Mouse (Mus musculus) hindbrain, embryonic 16.5 days (tissue): ENCODE data around the gene Tox2. TPM values are rescaled to one million over a fixed set of nuclear protein-coding genes. Genes with fewer than 3 reads are reported as not detected.

ENCODE experiments used
- ATAC-seq: fragments of 200-750 bp; cut with Nextera tagmentation; 2 replicates; pipeline ENCODE4 v1.8.0; 2017; ENCODE audit warnings: moderate TSS enrichment, moderate library complexity
- H3K27ac ChIP-seq: fragments of 300-500 bp; sonication (generic); 2 replicates; pipeline ENCODE4 v1.5.1; 2014; ENCODE audit warnings: low read depth, mild to moderate bottlenecking, control low read depth, low read length, moderate library complexity
- H3K27me3 ChIP-seq: fragments of 300-500 bp; sonication (generic); replicated peaks from 2 replicates; pipeline ENCODE4 v1.6.1; 2014; ENCODE audit warnings: low read length; ENCODE audit not compliant: control insufficient read depth, insufficient read depth
- H3K36me3 ChIP-seq: fragments of 300-500 bp; sonication (generic); 2 replicates; pipeline ENCODE4 v1.6.1; 2014; ENCODE audit warnings: mild to moderate bottlenecking, low read length, moderate library complexity, mixed read lengths; ENCODE audit not compliant: control insufficient read depth, insufficient read depth
- H3K4me1 ChIP-seq: fragments of 300-500 bp; sonication (generic); 2 replicates; pipeline ENCODE4 v1.6.1; 2014; ENCODE audit warnings: low read depth, low read length; ENCODE audit not compliant: control insufficient read depth, insufficient read depth
- H3K4me2 ChIP-seq: fragments of 300-500 bp; sonication (generic); 2 replicates; pipeline ENCODE4 v1.6.1; 2014; ENCODE audit warnings: mild to moderate bottlenecking, low read length, control low read depth, moderate library complexity
- H3K4me3 ChIP-seq: fragments of 300-500 bp; sonication (generic); 2 replicates; pipeline ENCODE4 v1.5.1; 2014; ENCODE audit warnings: mild to moderate bottlenecking, low read length, control low read depth, moderate library complexity
- H3K9ac ChIP-seq: fragments of 300-500 bp; sonication (generic); 2 replicates; pipeline ENCODE4 v1.6.1; 2014; ENCODE audit warnings: low read depth, mild to moderate bottlenecking, control low read depth, low read length, moderate library complexity
- H3K9me3 ChIP-seq: fragments of 300-500 bp; sonication (generic); 2 replicates; pipeline ENCODE4 v1.6.1; 2014; ENCODE audit warnings: mild to moderate bottlenecking, low read length, moderate library complexity; ENCODE audit not compliant: control insufficient read depth
- WGBS: fragments of 180-500 bp; shearing (Covaris S2); extraction: QIAGEN DNeasy Blood & Tissue Kit; methylation state at CpG from one replicate; pipeline ENCODE4 v1.1.7; 2014; 5-methylcytosine and 5-hydroxymethylcytosine counted together
- polyA plus RNA-seq: library from polyadenylated mRNA; unstranded; fragments of >200 nt; fragmentation: Nextera tagmentation; extraction: Ambion mirVana; gene quantifications from 2 replicates; pipeline ENCODE4 v1.2.1, GENCODE M21; 2015

Tox2 gene
- polyA plus RNA-seq, 1 experiment from 2014 or later, result 23.0 TPM

- H3K36me3 ChIP-seq, result no peaks in the 10 kb centered on the region
- H3K9ac ChIP-seq, result peak overlapping the region; percentile 72; the same call in 1 of the 2 replicates
- WGBS, result 2% methylated on average over 4 of the region's 4 CpGs
- H3K4me1 ChIP-seq, result peaks cover 29% of the 10 kb centered on the region
- ATAC-seq, result no peak
- H3K27ac ChIP-seq, result no peak overlapping the region
- H3K4me3 ChIP-seq, result peak overlapping the region; percentile 57
- peak overlapping the region; percentile 72 for H3K4me2 ChIP-seq
- no peaks in the 10 kb centered on the region; the same call in 1 of the 2 replicates for H3K9me3 ChIP-seq
- peaks cover 8% of the 10 kb centered on the region for H3K27me3 ChIP-seq
These were observed 407 bp upstream of the Tox2 start for GRCm38 (mm10) chr2:163202553-163202883.

- Histone ChIP-seq H3K4me2 (peak overlapping the region; percentile 72), H3K4me3 (peak overlapping the region; percentile 57), H3K9ac (peak overlapping the region; percentile 72), H3K9me3 (no peaks in the 10 kb centered on the region; the same call in 1 of the 2 replicates), H3K36me3 (no peaks in the 10 kb centered on the region), H3K4me1 (peaks cover 29% of the 10 kb centered on the region), H3K27me3 (peaks cover 8% of the 10 kb centered on the region), H3K27ac (peak overlapping the region; percentile 61)
- under 1% methylated on average over 74 of the region's 75 CpGs for WGBS
- ATAC-seq, result no peak; the same call in 1 of the 2 replicates
These were observed 966 bp downstream of the Tox2 start for GRCm38 (mm10) chr2:163203635-163204547.

GRCm38 (mm10) chr2:163204548-163205261 is 1.8 kb downstream of the Tox2 start:
- H3K9ac ChIP-seq, result peak overlapping the region; percentile 72
- peak overlapping the region; percentile 57 for H3K4me3 ChIP-seq
- peaks cover 8% of the 10 kb centered on the region for H3K27me3 ChIP-seq
- ATAC-seq, result peak; percentile 49
- no peaks in the 10 kb centered on the region; the same call in 1 of the 2 replicates for H3K9me3 ChIP-seq
- no peaks in the 10 kb centered on the region for H3K36me3 ChIP-seq
- under 1% methylated on average over 37 of the region's 45 CpGs for WGBS
- H3K4me2 ChIP-seq, result peak overlapping the region; percentile 72
- peak overlapping the region; percentile 61 for H3K27ac ChIP-seq
- H3K4me1 ChIP-seq, result peaks cover 29% of the 10 kb centered on the region

DNA sequence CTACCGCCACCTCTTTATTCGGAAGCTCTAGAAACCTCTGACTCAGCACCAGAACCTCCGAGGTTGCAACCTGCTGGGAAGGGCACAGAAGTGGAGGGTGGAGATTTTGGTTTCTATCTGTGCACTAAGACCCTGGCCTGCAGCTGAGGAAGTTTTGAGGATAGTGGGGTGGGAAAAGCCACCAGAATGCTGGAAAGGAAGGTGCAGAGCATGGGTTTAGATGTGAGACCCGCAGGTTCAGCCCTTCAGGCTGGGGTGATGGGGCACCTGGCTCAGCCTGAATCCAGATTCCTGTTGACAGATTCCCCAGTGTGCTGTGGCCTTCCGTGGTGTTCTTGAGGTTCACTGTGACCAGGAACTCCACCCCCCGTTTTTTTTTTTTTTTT is 2.3 kb downstream of the Tox2 start:
- no peak for ATAC-seq
- Histone ChIP-seq H3K27ac (peak overlapping the region; percentile 48; the same call in 1 of the 2 replicates), H3K4me1 (peaks cover 29% of the 10 kb centered on the region), H3K36me3 (no peaks in the 10 kb centered on the region), H3K27me3 (peaks cover 8% of the 10 kb centered on the region), H3K4me3 (peak overlapping the region; percentile 57), H3K9ac (peak overlapping the region; percentile 72), H3K4me2 (peak overlapping the region; percentile 72), H3K9me3 (no peaks in the 10 kb centered on the region; the same call in 1 of the 2 replicates)
- WGBS, result 3% methylated on average over 6 of the region's 6 CpGs

DNA sequence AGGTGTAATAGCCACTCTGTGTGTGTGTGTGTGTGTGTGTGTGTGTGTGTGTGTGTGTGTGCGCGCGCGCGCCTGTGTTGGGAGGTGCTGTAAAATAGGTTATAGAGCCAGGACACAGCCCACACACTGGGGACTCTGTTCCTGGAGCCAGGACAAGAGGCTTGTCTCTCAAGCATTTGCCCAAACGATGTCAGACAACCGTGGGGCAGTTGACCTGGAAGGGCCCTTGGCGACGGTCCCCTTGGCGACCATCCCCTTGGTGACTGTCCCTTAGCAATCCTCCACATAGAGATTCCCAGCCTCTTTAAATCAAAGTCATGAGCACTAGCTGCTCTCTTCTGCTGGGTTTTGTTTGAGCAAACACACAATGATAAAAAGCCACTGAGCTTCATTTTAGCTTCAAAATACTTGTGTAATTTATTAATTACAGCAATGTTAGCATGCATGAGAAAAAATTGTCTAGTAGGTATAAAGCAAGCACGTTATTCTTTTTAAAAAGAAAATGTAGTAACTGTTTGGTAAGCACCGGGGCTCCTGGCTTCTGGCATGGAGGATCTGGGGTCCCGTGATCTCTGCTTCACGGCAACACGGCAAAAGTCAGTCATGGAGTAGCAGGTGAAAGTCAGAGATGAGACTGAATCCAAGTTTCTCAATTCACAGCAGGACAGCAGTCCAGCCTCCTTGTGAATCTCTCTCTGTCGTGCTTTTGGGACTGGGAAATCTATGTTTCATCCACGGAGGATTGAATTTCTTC is 3.0 kb downstream of the Tox2 start:
- Histone ChIP-seq H3K27ac (no peak overlapping the region), H3K27me3 (peaks cover 8% of the 10 kb centered on the region), H3K9me3 (no peaks in the 10 kb centered on the region; the same call in 1 of the 2 replicates), H3K4me2 (peak overlapping the region; percentile 72), H3K4me3 (peak overlapping the region; percentile 57), H3K4me1 (peaks cover 29% of the 10 kb centered on the region), H3K9ac (no peak overlapping the region), H3K36me3 (no peaks in the 10 kb centered on the region)
- peak; percentile 64; the same call in 1 of the 2 replicates for ATAC-seq
- WGBS, result 20% methylated on average over 17 of the region's 17 CpGs

GRCm38 (mm10) chr2:163207315-163207714 is 4.4 kb downstream of the Tox2 start:
- no peak for ATAC-seq
- no peak overlapping the region for H3K27ac ChIP-seq
- H3K27me3 ChIP-seq, result peaks cover 8% of the 10 kb centered on the region
- H3K9ac ChIP-seq, result no peak overlapping the region
- 98% methylated on average over 2 of the region's 2 CpGs for WGBS
- H3K4me3 ChIP-seq, result no peak overlapping the region
- H3K4me1 ChIP-seq, result peaks cover 29% of the 10 kb centered on the region
- H3K4me2 ChIP-seq, result no peak overlapping the region
- no peaks in the 10 kb centered on the region for H3K9me3 ChIP-seq
- no peaks in the 10 kb centered on the region for H3K36me3 ChIP-seq

GRCm38 (mm10) chr2:163209139-163209538 is 6.2 kb downstream of the Tox2 start:
- WGBS, result 75% methylated on average over 8 of the region's 8 CpGs
- Histone ChIP-seq H3K4me2 (no peak overlapping the region), H3K4me1 (peaks cover 17% of the 10 kb centered on the region), H3K4me3 (no peak overlapping the region), H3K27ac (no peak overlapping the region), H3K9ac (no peak overlapping the region), H3K36me3 (no peaks in the 10 kb centered on the region), H3K9me3 (no peaks in the 10 kb centered on the region), H3K27me3 (peaks cover 4% of the 10 kb centered on the region)
- ATAC-seq, result no peak

GRCm38 (mm10) chr2:163213085-163213484 is 10.2 kb downstream of the Tox2 start:
- Histone ChIP-seq H3K4me1 (no peaks in the 10 kb centered on the region; the same call in 1 of the 2 replicates), H3K9me3 (no peaks in the 10 kb centered on the region), H3K27ac (no peak overlapping the region), H3K9ac (no peak overlapping the region), H3K4me2 (no peak overlapping the region), H3K36me3 (no peaks in the 10 kb centered on the region), H3K27me3 (no peaks in the 10 kb centered on the region), H3K4me3 (no peak overlapping the region)
- no peak for ATAC-seq
- 36% methylated on average over 3 of the region's 3 CpGs for WGBS
